Mouse (Mus musculus): ENCODE measurements at regions not wholly inside any gene's neighbourhood (a gene's known extent, or its start where the extent isn't known, plus 50 kb on each side); places are given as distances from the start of the nearest gene placed in this dataset.

DNA sequence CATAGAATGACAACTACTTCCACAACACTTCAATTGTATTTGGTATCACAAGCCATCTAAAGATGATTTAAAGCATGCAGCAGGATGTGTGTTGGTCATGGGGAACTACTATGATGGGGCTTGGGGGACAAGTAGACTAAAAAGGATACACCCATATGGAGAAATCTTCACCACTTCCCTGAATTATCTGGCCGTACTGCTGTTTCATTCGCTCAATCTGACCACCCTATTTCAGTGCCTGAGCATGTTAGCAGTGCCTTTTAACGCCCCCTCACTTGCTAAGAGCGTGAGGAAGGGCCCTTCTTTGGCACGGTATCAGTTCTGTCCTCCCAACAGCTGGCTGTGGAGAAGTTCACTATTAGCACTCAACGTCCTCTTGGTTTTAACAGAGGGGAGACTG lies 132.6 kb upstream of the Pja1 start:
- TF ChIP-seq CTCF (IDR thresholded peaks at IDR 0.05; ENCODE audit: low read depth) (no peak), EP300 (optimal IDR thresholded peaks at IDR 0.05) (no peak)

Measured in stomach, postnatal 0 days (tissue).